Mouse (Mus musculus) olfactory bulb, adult 2 months (tissue): ENCODE measurements around the gene Ascl4.

Experiments
- CTCF ChIP-seq: fragments of 200-500 bp; IDR thresholded peaks from 2 replicates; pipeline ENCODE4 v1.5.1; 2012; ENCODE audit warnings: low read depth, mild to moderate bottlenecking, low read length, moderate library complexity; ENCODE audit not compliant: insufficient read depth
- POLR2A ChIP-seq: fragments of 200-500 bp; IDR thresholded peaks from 2 replicates; pipeline ENCODE4 v1.6.1; 2012; ENCODE audit warnings: mild to moderate bottlenecking, low read depth, low read length, moderate library complexity; ENCODE audit not compliant: insufficient read depth

DNA sequence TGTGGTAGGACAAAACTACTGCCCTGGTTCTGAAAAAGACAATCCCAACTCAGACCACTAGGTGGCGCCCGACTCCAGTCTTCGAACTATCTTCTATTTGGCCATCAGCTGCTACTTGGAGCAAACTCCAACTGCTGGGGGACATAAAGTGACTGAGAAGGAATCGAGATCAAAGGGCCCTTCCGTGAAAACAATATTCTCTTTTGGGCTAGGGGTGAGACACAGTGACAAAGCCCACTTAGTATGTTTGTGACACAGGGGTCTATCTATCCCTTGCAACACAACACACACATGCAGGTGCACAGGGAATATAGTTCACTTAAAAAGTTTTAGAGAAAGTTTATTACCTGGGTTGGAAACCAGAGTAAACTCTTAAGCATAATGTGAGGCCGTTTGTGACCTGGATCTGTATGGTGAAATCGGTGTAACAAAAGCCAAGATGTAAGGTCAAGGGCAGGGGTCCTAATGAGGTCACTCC lies 40.7 kb downstream of the Ascl4 start:
- TF ChIP-seq POLR2A (no peak), CTCF (no peak)
